Mouse (Mus musculus) CH12.LX (cell line): ENCODE measurements around the gene Olfr134. TPM values are rescaled to one million over a fixed set of nuclear protein-coding genes. Genes with fewer than 3 reads are reported as not detected.
"Not testable (repeated sequence)": the region's sequence is repeated elsewhere in the genome, so short reads cannot be mapped to it uniquely, and the experiment has no call there.

ENCODE experiments used
- DNase-seq: peaks from one replicate; pipeline ENCODE4 v3.0.0-alpha.2; 2013; ENCODE audit errors: extremely low read depth
- H3K27ac ChIP-seq: 2 replicates; pipeline ENCODE4 v1.5.1; 2012; ENCODE audit warnings: low read depth, mild to moderate bottlenecking, control low read depth, moderate library complexity; ENCODE audit not compliant: insufficient read depth
- H3K27me3 ChIP-seq: replicated peaks from 2 replicates; pipeline ENCODE3; 2012; ENCODE audit warnings: inconsistent platforms
- H3K36me3 ChIP-seq, 2 experiments: replicated peaks in 1 of 2; 2 replicates each; pipeline versions ENCODE3 to v1.6.1; 2012; ENCODE audit warnings: inconsistent platforms in 1 of 2, low read length in 1 of 2, mild to moderate bottlenecking in 1 of 2, mixed read lengths in 1 of 2, moderate library complexity in 1 of 2; ENCODE audit not compliant: control insufficient read depth in 1 of 2, insufficient read depth in 1 of 2
- H3K4me1 ChIP-seq, 2 experiments: 2 replicates each; pipeline ENCODE4 v1.6.1; 2012; ENCODE audit warnings: inconsistent platforms in 1 of 2, moderate library complexity in 1 of 2; ENCODE audit not compliant: insufficient read depth in 2 of 2, control insufficient read depth in 1 of 2
- H3K4me2 ChIP-seq: 2 replicates; pipeline ENCODE4 v1.6.1; 2012; ENCODE audit warnings: low read depth, mild to moderate bottlenecking, control low read depth; ENCODE audit not compliant: poor library complexity, insufficient read depth, severe bottlenecking
- H3K4me3 ChIP-seq, 3 experiments: fragments of 150-350 bp in 1 of 3; sonication (generic) in 1 of 3; replicated peaks in 1 of 3; 2 replicates each; pipeline versions ENCODE3 to v1.5.1; 2011 to 2012; ENCODE audit warnings: low read depth in 2 of 3, low read length in 2 of 3, mild to moderate bottlenecking in 2 of 3, moderate library complexity in 2 of 3, control low read depth in 1 of 3, improper control_type of control experiment in 1 of 3, inconsistent platforms in 1 of 3, mixed read lengths in 1 of 3; ENCODE audit not compliant: poor library complexity in 1 of 3
- H3K79me2 ChIP-seq: replicated peaks from 2 replicates; pipeline ENCODE4 v1.6.1; 2012; ENCODE audit warnings: mild to moderate bottlenecking, moderate library complexity; ENCODE audit not compliant: control insufficient read depth, poor library complexity, insufficient read depth, severe bottlenecking; ENCODE audit errors: extremely low read depth
- H3K9ac ChIP-seq: 2 replicates; pipeline ENCODE4 v1.6.1; 2012; ENCODE audit warnings: low read depth, mild to moderate bottlenecking, control low read depth, moderate library complexity; ENCODE audit not compliant: insufficient read depth
- H3K9me3 ChIP-seq: replicated peaks from 2 replicates; pipeline ENCODE3; 2012; ENCODE audit warnings: low read length, inconsistent platforms, mixed read lengths
- BHLHE40 ChIP-seq: IDR thresholded peaks from 2 replicates; pipeline ENCODE4 v1.6.1; 2011; ENCODE audit warnings: mild to moderate bottlenecking, low read depth, low read length, improper control_type of control experiment
- CHD2 ChIP-seq: IDR thresholded peaks from 2 replicates; pipeline ENCODE4 v1.6.1; 2011; ENCODE audit warnings: low read length, improper control_type of control experiment
- EP300 ChIP-seq: IDR thresholded peaks from 2 replicates; pipeline ENCODE4 v1.6.1; 2011; ENCODE audit warnings: low read length, improper control_type of control experiment
- GABPA ChIP-seq: IDR thresholded peaks from 2 replicates; pipeline ENCODE4 v1.6.1; 2012; ENCODE audit warnings: low read depth, low read length, improper control_type of control experiment, inconsistent platforms; ENCODE audit not compliant: insufficient replicate concordance
- MAX ChIP-seq: IDR thresholded peaks from 2 replicates; pipeline ENCODE4 v1.6.1; 2011; ENCODE audit warnings: low read length, improper control_type of control experiment
- MXI1 ChIP-seq: IDR thresholded peaks from 2 replicates; pipeline ENCODE4 v1.6.1; 2011; ENCODE audit warnings: mild to moderate bottlenecking, low read depth, low read length, improper control_type of control experiment
- SIN3A ChIP-seq: IDR thresholded peaks from 2 replicates; pipeline ENCODE4 v1.6.1; 2012; ENCODE audit warnings: low read length, improper control_type of control experiment, inconsistent platforms
- UBTF ChIP-seq: IDR thresholded peaks from 2 replicates; pipeline ENCODE4 v1.6.1; 2012; ENCODE audit warnings: low read depth, mild to moderate bottlenecking, inconsistent platforms, low read length, improper control_type of control experiment, moderate library complexity
- ZMIZ1 ChIP-seq: IDR thresholded peaks from 2 replicates; pipeline ENCODE4 v1.6.1; 2012; ENCODE audit warnings: low read depth, mild to moderate bottlenecking, inconsistent platforms, low read length, improper control_type of control experiment
- dilution Hi-C: fragments of 300-500 bp; cut with MboI; formaldehyde crosslinking; loops from 2 replicates; pipeline ENCODE4 v1.14.3; 2020; ENCODE audit warnings: low sequenced_read_pairs; ENCODE audit not compliant: extremely low pct_unique_long_range_greater_than_20kb, extremely low pct_ligation_motif_present
- in situ Hi-C: fragments of 300-500 bp; cut with MboI; formaldehyde crosslinking; loops from 3 replicates; pipeline ENCODE4 v1.14.3; 2019; ENCODE audit warnings: low sequenced_read_pairs, low pct_ligation_motif_present, low pct_unique_long_range_greater_than_20kb, mixed read lengths
- polyA plus RNA-seq: library from polyadenylated mRNA; unstranded; fragments of >175 nt; gene quantifications from 2 replicates; pipeline ENCODE4 v1.2.1, GENCODE M21; 2012; ENCODE audit warnings: low read depth; ENCODE audit not compliant: insufficient read length
- total RNA-seq, 2 experiments: library from RNA; depleted of rRNA; stranded (reverse); fragments of 300-350 nt in 1 of 2; fragments of >200 nt in 1 of 2; gene quantifications; 2 replicates each; pipeline ENCODE4 v1.2.3; 2012 to 2014

Gene Olfr134
- total RNA-seq (2012; rRNA removed) (not detected in 2 replicates), total RNA-seq (2014; rRNA removed) (not detected in 2 replicates), polyA plus RNA-seq (not detected in 2 replicates)

- no peak within 1 kb of the TSS for H3K9ac ChIP-seq
- dilution Hi-C loops = no loop called here
Observed at GRCm38 (mm10) chr17:38171088-38171487, at the start of gene Olfr134. Gene Olfr134 (plus strand): TSS chr17:38171388.

DNA sequence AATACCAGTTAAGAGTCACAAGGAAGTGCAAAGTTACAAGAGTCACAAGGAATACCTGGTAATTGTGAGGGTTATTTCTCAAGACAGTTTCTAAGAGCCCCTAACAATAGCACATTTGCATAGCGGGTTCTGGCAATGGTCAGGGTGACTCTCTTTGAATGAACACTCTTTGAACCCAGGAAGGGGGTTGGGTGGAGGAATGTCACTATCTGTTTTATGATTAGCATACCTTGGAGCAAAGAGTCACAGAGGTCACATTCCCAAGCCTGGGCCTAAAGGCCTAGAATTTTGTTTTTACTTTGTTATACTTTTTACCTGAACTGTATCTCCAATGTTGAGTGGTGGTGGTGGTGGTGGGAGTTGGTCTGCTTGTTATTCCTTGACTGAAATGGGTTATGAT is 47.0 kb upstream of the Olfr134 start:
- H3K36me3 ChIP-seq, H3K79me2 ChIP-seq, H3K4me3 ChIP-seq, H3K27me3 ChIP-seq, H3K27ac ChIP-seq, H3K9ac ChIP-seq, H3K4me2 ChIP-seq, in situ Hi-C loops, DNase-seq, H3K4me1 ChIP-seq, dilution Hi-C loops: not testable (repeated sequence)
- peaks cover 31% of the 10 kb centered on the region for H3K9me3 ChIP-seq

More at GRCm38 (mm10) chr17:38171088-38171487, at the start of gene Olfr134:
- no peak for TF ChIP-seq MAX
- TF ChIP-seq MXI1 = no peak
- TF ChIP-seq EP300 = no peak
- no peak for TF ChIP-seq CHD2
- no peak for TF ChIP-seq UBTF
- TF ChIP-seq BHLHE40 = no peak
- no peak for TF ChIP-seq SIN3A
- TF ChIP-seq GABPA = no peak
- TF ChIP-seq ZMIZ1 = no peak
- H3K79me2 ChIP-seq = no peaks in the 10 kb centered on the region
- H3K4me1 ChIP-seq = no peaks in the 10 kb centered on the region
- no peaks in the 10 kb centered on the region for H3K36me3 ChIP-seq
- peaks cover 6% of the 10 kb centered on the region for H3K9me3 ChIP-seq
- H3K27ac ChIP-seq = no peak within 1 kb of the TSS
- no peak within 1 kb of the TSS for H3K4me2 ChIP-seq
- H3K27me3 ChIP-seq = no peaks in the 10 kb centered on the region
- no peak for DNase-seq
- no peak within 1 kb of the TSS for H3K4me3 ChIP-seq
- in situ Hi-C loops = no loop called here

DNA sequence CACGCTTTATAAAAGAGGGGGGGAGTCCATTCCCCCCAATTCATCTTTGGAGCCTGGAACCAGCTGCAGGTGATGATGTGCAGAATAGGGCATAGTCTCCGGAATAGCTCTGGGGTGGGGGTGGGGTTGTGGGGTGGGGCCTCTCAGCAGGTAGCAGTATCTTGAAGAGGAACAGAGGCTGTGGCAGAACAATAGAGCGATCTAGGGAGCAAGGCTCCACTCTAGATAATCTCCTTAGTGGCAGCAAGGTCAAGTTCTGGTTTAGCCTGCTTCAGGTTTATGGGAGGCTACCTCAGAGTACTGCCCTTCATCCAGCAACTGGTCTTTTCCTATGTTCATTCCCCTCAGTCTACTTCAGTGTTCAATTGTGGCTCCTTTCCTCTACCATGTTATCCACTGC is 45.8 kb upstream of the Olfr134 start:
- peaks cover 31% of the 10 kb centered on the region for H3K9me3 ChIP-seq
- H3K4me3 ChIP-seq, dilution Hi-C loops, H3K9ac ChIP-seq, in situ Hi-C loops, H3K27ac ChIP-seq, DNase-seq, H3K4me2 ChIP-seq, H3K27me3 ChIP-seq, H3K79me2 ChIP-seq, H3K36me3 ChIP-seq, H3K4me1 ChIP-seq: not testable (repeated sequence)
